Mouse (Mus musculus) hindbrain, embryonic 14.5 days (tissue): ENCODE measurements around the gene Agbl5. TPM values are rescaled to one million over a fixed set of nuclear protein-coding genes. Genes with fewer than 3 reads are reported as not detected.

Experiments used
- ATAC-seq: fragments of 200-750 bp; cut with Nextera tagmentation; 2 replicates; pipeline ENCODE4 v1.8.0; 2017; ENCODE audit warnings: moderate number of reproducible peaks, mild to moderate bottlenecking, moderate TSS enrichment, moderate library complexity; ENCODE audit not compliant: low FRiP score
- DNase-seq: peaks from one replicate; pipeline ENCODE4 v3.0.0-alpha.2; 2015; ENCODE audit warnings: low spot score
- H3K27ac ChIP-seq: fragments of 300-500 bp; sonication (generic); 2 replicates; pipeline ENCODE4 v1.5.1; 2014; ENCODE audit warnings: mild to moderate bottlenecking, moderate library complexity
- H3K27me3 ChIP-seq: fragments of 300-500 bp; sonication (generic); 2 replicates; pipeline ENCODE4 v1.6.1; 2014; ENCODE audit warnings: mild to moderate bottlenecking, low read length, mixed read lengths; ENCODE audit not compliant: control insufficient read depth, insufficient read depth
- H3K36me3 ChIP-seq: fragments of 300-500 bp; sonication (generic); replicated peaks from 2 replicates; pipeline ENCODE4 v1.6.1; 2014; ENCODE audit not compliant: control insufficient read depth, insufficient read depth
- H3K4me1 ChIP-seq: fragments of 300-500 bp; sonication (generic); replicated peaks from 2 replicates; pipeline ENCODE4 v1.6.1; 2014; ENCODE audit warnings: antibody characterized with exemption, low read length, mixed read lengths; ENCODE audit not compliant: control insufficient read depth, insufficient read depth
- H3K4me2 ChIP-seq: fragments of 300-500 bp; sonication (generic); replicated peaks from 2 replicates; pipeline ENCODE4 v1.6.1; 2014; ENCODE audit warnings: mild to moderate bottlenecking, moderate library complexity
- H3K4me3 ChIP-seq: fragments of 300-500 bp; sonication (generic); replicated peaks from 2 replicates; pipeline ENCODE4 v1.5.1; 2014; ENCODE audit warnings: mild to moderate bottlenecking, low read length
- H3K9ac ChIP-seq: fragments of 300-500 bp; sonication (generic); 2 replicates; pipeline ENCODE4 v1.6.1; 2014
- H3K9me3 ChIP-seq: fragments of 300-500 bp; sonication (generic); 2 replicates; pipeline ENCODE4 v1.6.1; 2016; ENCODE audit warnings: low read length; ENCODE audit not compliant: control insufficient read depth
- WGBS: fragments of 180-500 bp; shearing (Covaris S2); extraction: QIAGEN DNeasy Blood & Tissue Kit; methylation state at CpG from one replicate; pipeline ENCODE4 v1.1.7; 2014; 5-methylcytosine and 5-hydroxymethylcytosine counted together
- polyA plus RNA-seq: library from polyadenylated mRNA; unstranded; fragments of >200 nt; fragmentation: Nextera tagmentation; extraction: Ambion mirVana; gene quantifications from 2 replicates; pipeline ENCODE4 v1.2.1, GENCODE M21; 2014

Gene Agbl5
- polyA plus RNA-seq, 1 experiment from 2014 or later: 28.6 TPM

DNA sequence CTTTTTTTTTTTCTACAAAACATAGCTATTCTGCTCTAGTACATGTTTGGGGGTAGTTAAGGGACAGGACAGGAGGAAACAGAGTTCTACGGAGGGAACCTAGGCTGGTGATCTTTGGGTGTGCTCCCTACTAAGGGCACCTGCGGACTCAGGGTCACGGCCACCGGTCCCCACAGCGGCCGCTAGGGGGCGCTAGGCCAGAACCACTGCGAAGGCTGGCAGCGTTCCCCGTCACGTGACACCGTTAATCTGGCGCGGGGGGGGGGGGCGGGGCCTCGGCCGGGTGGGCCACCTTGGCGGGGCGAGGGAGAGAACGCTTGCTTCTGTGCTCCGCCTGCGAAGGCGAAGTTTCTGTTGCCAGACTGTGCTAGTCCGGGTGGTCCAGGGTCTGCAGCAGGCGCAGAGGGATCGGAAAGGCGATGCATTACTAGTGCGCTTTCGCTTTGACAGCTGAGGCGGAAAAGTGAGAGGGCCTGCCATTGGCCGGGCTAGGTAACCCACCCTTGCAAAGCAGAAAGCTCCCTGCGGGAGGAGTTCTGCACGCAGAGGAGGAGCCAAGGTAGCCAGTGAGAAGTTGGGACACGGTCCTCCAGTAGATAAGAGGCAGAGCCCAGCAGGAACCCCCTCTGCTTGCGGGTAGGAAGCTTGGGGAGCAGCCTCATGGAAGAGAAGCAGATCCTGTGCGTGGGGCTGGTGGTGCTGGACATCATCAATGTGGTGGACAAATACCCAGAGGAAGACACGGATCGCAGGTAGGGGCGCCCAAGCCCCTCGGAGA is 33.0 kb downstream of the Agbl5 start, which contains the start of gene Khk:
TSS of gene Khk (plus strand) at position 176 of the 778 bp plus-strand sequence.
- Histone ChIP-seq H3K36me3 (no peaks in the 10 kb centered on the region), H3K27me3 (no peaks in the 10 kb centered on the region), H3K4me3 (peak within 1 kb of the TSS; percentile 45), H3K27ac (peak within 1 kb of the TSS; percentile 70; the same call in 1 of the 2 replicates), H3K9me3 (no peaks in the 10 kb centered on the region), H3K4me2 (peak within 1 kb of the TSS; percentile 85), H3K9ac (peak within 1 kb of the TSS; percentile 53), H3K4me1 (peaks cover 12% of the 10 kb centered on the region)
- WGBS: under 1% methylated on average over 39 of the region's 40 CpGs
- peak; percentile 70 for ATAC-seq
- peak; percentile 91 for DNase-seq

- no peaks in the 10 kb centered on the region for H3K36me3 ChIP-seq
- DNase-seq: no peak
- H3K27me3 ChIP-seq: no peaks in the 10 kb centered on the region
- 75% methylated on average over 10 of the region's 10 CpGs for WGBS
- 0 out of 2 replicates have a peak overlapping the region, but pooled peaks have one; percentile 53 for H3K9ac ChIP-seq
- H3K4me3 ChIP-seq: peak overlapping the region; percentile 45; the same call in 1 of the 2 replicates
- H3K4me1 ChIP-seq: peaks cover 12% of the 10 kb centered on the region
- peak overlapping the region; percentile 85 for H3K4me2 ChIP-seq
- H3K9me3 ChIP-seq: no peaks in the 10 kb centered on the region
- ATAC-seq: no peak
- no peak overlapping the region for H3K27ac ChIP-seq
Observed at GRCm38 (mm10) chr5:30922581-30923041, 34.1 kb downstream of the Agbl5 start.

GRCm38 (mm10) chr5:30923119-30923518 is 34.6 kb downstream of the Agbl5 start:
- DNase-seq: no peak
- no peak overlapping the region for H3K4me2 ChIP-seq
- H3K4me3 ChIP-seq: no peak overlapping the region
- no peaks in the 10 kb centered on the region for H3K36me3 ChIP-seq
- no peak overlapping the region for H3K9ac ChIP-seq
- no peaks in the 10 kb centered on the region for H3K27me3 ChIP-seq
- no peak for ATAC-seq
- peaks cover 12% of the 10 kb centered on the region for H3K4me1 ChIP-seq
- WGBS: 85% methylated on average over 6 of the region's 6 CpGs
- no peak overlapping the region for H3K27ac ChIP-seq
- H3K9me3 ChIP-seq: no peaks in the 10 kb centered on the region

DNA sequence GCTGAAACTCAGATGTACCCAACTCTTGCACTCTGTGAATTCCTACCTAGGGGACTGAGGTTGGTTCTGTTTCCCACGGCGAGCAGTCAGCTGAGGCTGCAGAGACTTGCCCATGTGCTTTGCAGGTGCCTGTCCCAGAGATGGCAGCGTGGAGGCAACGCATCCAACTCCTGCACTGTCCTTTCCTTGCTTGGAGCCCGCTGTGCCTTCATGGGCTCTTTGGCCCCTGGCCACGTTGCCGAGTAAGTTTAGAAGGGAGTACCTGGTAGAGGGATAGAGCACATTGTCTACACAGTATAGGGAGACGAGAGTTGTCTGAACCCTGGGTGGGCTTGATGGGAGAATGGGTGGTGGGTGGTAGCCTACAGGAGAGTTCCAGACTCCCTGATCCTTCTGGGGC is 36.1 kb downstream of the Agbl5 start:
- H3K27ac ChIP-seq: no peak overlapping the region
- no peak overlapping the region for H3K4me3 ChIP-seq
- ATAC-seq (no peak), DNase-seq (no peak)
- no peaks in the 10 kb centered on the region for H3K27me3 ChIP-seq
- H3K4me2 ChIP-seq: no peak overlapping the region
- no peaks in the 10 kb centered on the region for H3K36me3 ChIP-seq
- H3K9me3 ChIP-seq: no peaks in the 10 kb centered on the region
- no peak overlapping the region for H3K9ac ChIP-seq
- peaks cover 12% of the 10 kb centered on the region for H3K4me1 ChIP-seq
- 86% methylated on average over 8 of the region's 8 CpGs for WGBS

- H3K4me1 ChIP-seq: peaks cover 12% of the 10 kb centered on the region
- no peaks in the 10 kb centered on the region for H3K27me3 ChIP-seq
- ATAC-seq (no peak), DNase-seq (no peak)
- 92% methylated on average over 5 of the region's 5 CpGs for WGBS
- H3K9me3 ChIP-seq: no peaks in the 10 kb centered on the region
- H3K36me3 ChIP-seq: no peaks in the 10 kb centered on the region
- H3K4me3 ChIP-seq: no peak overlapping the region
- H3K27ac ChIP-seq: no peak overlapping the region
- H3K4me2 ChIP-seq: no peak overlapping the region
- H3K9ac ChIP-seq: no peak overlapping the region
Observed at GRCm38 (mm10) chr5:30925217-30925616, 36.7 kb downstream of the Agbl5 start.

DNA sequence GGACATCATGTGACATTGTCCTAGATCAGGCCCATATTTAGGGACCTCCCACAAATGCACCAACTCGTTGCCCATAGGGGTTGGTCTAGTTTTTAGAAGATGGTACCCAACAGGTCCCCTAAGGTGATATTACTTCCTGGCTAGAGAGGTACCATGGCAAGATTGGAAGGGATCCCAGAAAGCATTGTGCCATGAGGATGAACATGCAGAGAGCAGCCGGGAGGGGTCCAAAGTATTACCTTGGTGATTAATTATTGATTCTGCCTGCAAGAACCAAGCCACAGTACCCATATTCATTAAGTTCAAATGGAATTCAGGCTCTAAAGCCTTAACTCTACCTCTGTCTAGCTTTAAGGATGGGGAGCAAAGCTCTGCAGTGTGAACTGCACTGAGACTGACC is 37.6 kb downstream of the Agbl5 start:
- peaks cover 12% of the 10 kb centered on the region for H3K4me1 ChIP-seq
- H3K27me3 ChIP-seq: no peaks in the 10 kb centered on the region
- no peak overlapping the region for H3K4me2 ChIP-seq
- no peak overlapping the region for H3K27ac ChIP-seq
- no peak overlapping the region for H3K9ac ChIP-seq
- no peaks in the 10 kb centered on the region for H3K36me3 ChIP-seq
- DNase-seq (no peak), ATAC-seq (no peak)
- WGBS: 90% methylated on average over 2 of the region's 2 CpGs
- no peak overlapping the region for H3K4me3 ChIP-seq
- no peaks in the 10 kb centered on the region for H3K9me3 ChIP-seq

DNA sequence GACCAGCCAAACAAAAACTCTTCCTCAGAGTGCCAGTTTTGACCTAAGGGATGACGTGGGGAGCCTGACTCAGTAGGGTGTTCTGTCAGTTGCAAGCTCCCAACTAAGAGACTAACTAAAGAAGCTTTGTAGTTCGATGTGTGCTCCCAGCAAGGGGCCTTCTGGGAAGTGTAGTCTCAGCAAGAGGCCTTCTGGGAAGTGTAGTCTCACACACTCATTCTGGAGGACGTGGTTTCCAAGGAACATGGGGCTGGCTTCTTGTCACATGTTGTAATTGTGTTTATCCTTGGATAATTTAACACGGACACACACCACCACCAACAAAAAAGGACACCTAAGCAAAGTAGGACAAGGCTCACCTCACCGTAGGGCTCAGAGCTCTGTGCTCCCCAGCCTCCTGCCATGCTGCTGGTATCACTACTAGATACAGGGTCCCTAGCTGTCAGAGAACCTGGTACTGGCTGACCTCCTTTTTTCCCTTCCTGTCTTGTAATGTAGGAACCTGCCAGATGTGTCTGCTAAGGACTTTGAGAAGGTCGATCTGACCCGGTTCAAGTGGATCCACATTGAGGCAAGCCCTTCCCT is 39.5 kb downstream of the Agbl5 start:
- Histone ChIP-seq H3K4me1 (no peaks in the 10 kb centered on the region), H3K36me3 (no peaks in the 10 kb centered on the region), H3K27me3 (no peaks in the 10 kb centered on the region), H3K4me2 (peak overlapping the region; percentile 32), H3K4me3 (no peak overlapping the region), H3K27ac (no peak overlapping the region), H3K9me3 (no peaks in the 10 kb centered on the region), H3K9ac (no peak overlapping the region)
- 41% methylated on average over 7 of the region's 7 CpGs for WGBS
- DNase-seq (peak; percentile 72), ATAC-seq (peak; percentile 59)

DNA sequence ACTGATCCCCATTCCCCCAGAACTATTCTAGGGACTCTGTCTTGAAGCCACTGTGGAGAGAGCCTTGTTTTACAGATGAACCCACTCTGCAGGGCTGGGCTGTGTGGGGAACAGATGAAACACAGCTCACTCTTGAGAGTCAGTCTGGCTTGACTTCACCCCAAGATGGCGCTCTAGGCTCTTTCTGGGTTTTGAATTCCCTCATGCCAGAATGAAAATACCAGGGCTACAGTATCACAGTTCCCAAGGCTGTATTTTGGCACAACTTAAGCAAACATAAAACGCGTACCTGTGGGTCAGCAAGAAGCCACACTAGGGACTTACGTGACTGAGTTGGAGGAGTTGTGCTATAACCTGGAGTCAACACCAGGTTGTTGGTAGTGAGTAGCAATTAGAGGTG is 41.6 kb downstream of the Agbl5 start:
- ATAC-seq: peak; percentile 41; the same call in 1 of the 2 replicates
- WGBS: 41% methylated on average over 4 of the region's 4 CpGs
- Histone ChIP-seq H3K4me2 (no peak overlapping the region), H3K4me3 (no peak overlapping the region), H3K36me3 (no peaks in the 10 kb centered on the region; the same call in 1 of the 2 replicates), H3K9ac (no peak overlapping the region), H3K4me1 (no peaks in the 10 kb centered on the region), H3K27me3 (no peaks in the 10 kb centered on the region), H3K9me3 (no peaks in the 10 kb centered on the region), H3K27ac (no peak overlapping the region)
- peak; percentile 83 for DNase-seq

DNA sequence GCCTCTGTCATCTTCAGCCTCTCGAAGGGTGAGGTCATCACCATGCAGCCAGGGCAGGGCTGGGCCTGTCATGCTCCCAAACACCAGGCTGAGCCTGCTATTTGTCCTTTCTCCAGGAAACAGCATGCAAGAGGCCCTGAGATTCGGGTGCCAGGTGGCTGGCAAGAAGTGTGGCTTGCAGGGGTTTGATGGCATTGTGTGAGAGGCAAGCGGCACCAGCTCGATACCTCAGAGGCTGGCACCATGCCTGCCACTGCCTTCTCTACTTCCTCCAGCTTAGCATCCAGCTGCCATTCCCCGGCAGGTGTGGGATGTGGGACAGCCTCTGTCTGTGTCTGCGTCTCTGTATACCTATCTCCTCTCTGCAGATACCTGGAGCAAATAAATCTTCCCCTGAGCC is 42.4 kb downstream of the Agbl5 start:
- ATAC-seq (no peak), DNase-seq (no peak)
- H3K36me3 ChIP-seq: no peaks in the 10 kb centered on the region; the same call in 1 of the 2 replicates
- no peak overlapping the region for H3K9ac ChIP-seq
- no peaks in the 10 kb centered on the region for H3K9me3 ChIP-seq
- 76% methylated on average over 6 of the region's 6 CpGs for WGBS
- no peaks in the 10 kb centered on the region for H3K27me3 ChIP-seq
- H3K27ac ChIP-seq: no peak overlapping the region
- no peak overlapping the region for H3K4me3 ChIP-seq
- H3K4me2 ChIP-seq: no peak overlapping the region
- H3K4me1 ChIP-seq: no peaks in the 10 kb centered on the region
